Mouse (Mus musculus) limb, embryonic 14.5 days (tissue): Measurements from ENCODE around the gene Sertad2. TPM values are rescaled to one million over a fixed set of nuclear protein-coding genes. Genes with fewer than 3 reads are reported as not detected.

Experiments
- ATAC-seq: fragments of 200-750 bp; cut with Nextera tagmentation; 2 replicates; pipeline ENCODE4 v1.8.0; 2017; ENCODE audit warnings: low read depth, moderate number of reproducible peaks, moderate TSS enrichment; ENCODE audit not compliant: low FRiP score
- DNase-seq: peaks from one replicate; pipeline ENCODE4 v3.0.0-alpha.2; 2015; ENCODE audit warnings: low spot score
- H3K27ac ChIP-seq: fragments of 300-500 bp; sonication (generic); replicated peaks from 2 replicates; pipeline ENCODE4 v1.5.1; 2014; ENCODE audit warnings: low read depth, mild to moderate bottlenecking, low read length, moderate library complexity, mixed read lengths
- H3K27me3 ChIP-seq: fragments of 300-500 bp; sonication (generic); 2 replicates; pipeline ENCODE4 v1.6.1; 2014; ENCODE audit warnings: low read length, mixed read lengths; ENCODE audit not compliant: control insufficient read depth, insufficient read depth
- H3K36me3 ChIP-seq: fragments of 300-500 bp; sonication (generic); 2 replicates; pipeline ENCODE4 v1.6.1; 2014; ENCODE audit warnings: mild to moderate bottlenecking, low read length, moderate library complexity, mixed read lengths; ENCODE audit not compliant: control insufficient read depth, insufficient read depth
- H3K4me1 ChIP-seq: fragments of 300-500 bp; sonication (generic); 2 replicates; pipeline ENCODE4 v1.6.1; 2014; ENCODE audit warnings: antibody characterized with exemption, low read length, mixed read lengths; ENCODE audit not compliant: control insufficient read depth, insufficient read depth
- H3K4me2 ChIP-seq: fragments of 300-500 bp; sonication (generic); replicated peaks from 2 replicates; pipeline ENCODE4 v1.6.1; 2014; ENCODE audit warnings: low read depth, mild to moderate bottlenecking, low read length, moderate library complexity; ENCODE audit not compliant: severe bottlenecking
- H3K4me3 ChIP-seq: fragments of 300-500 bp; sonication (generic); replicated peaks from 2 replicates; pipeline ENCODE4 v1.5.1; 2014; ENCODE audit warnings: low read length
- H3K9ac ChIP-seq: fragments of 300-500 bp; sonication (generic); 2 replicates; pipeline ENCODE4 v1.6.1; 2014; ENCODE audit warnings: mild to moderate bottlenecking, low read depth, low read length, moderate library complexity; ENCODE audit not compliant: severe bottlenecking
- H3K9me3 ChIP-seq: fragments of 300-500 bp; sonication (generic); 2 replicates; pipeline ENCODE4 v1.6.1; 2016; ENCODE audit warnings: low read length; ENCODE audit not compliant: control insufficient read depth
- POLR2A ChIP-seq: fragments of 200-500 bp; IDR thresholded peaks from 2 replicates; pipeline ENCODE4 v1.8.0; 2012; ENCODE audit warnings: inconsistent platforms, mild to moderate bottlenecking, moderate library complexity, borderline replicate concordance; ENCODE audit not compliant: insufficient read depth, insufficient read length; ENCODE audit errors: extremely low read depth
- WGBS: fragments of 180-500 bp; shearing (Covaris S2); extraction: QIAGEN DNeasy Blood & Tissue Kit; methylation state at CpG from one replicate; pipeline ENCODE4 v1.1.7; 2014; 5-methylcytosine and 5-hydroxymethylcytosine counted together
- polyA plus RNA-seq, 2 experiments: library from polyadenylated mRNA; depleted of rRNA in 1 of 2; stranded (reverse) in 1 of 2; unstranded in 1 of 2; fragments of >200 nt; fragmentation: Nextera tagmentation in 1 of 2; extraction: Ambion mirVana in 1 of 2; gene quantifications; 2 replicates each; pipeline versions ENCODE4 v1.2.1 to v1.2.3; 2012 to 2014

The Sertad2 gene
- polyA plus RNA-seq, 2 experiments = 21.1 to 40.1 TPM

- Histone ChIP-seq H3K4me3 (no peak overlapping the region), H3K27ac (0 out of 2 replicates have a peak overlapping the region, but pooled peaks have one; percentile 8), H3K36me3 (no peaks in the 10 kb centered on the region), H3K4me1 (peaks cover 18% of the 10 kb centered on the region; the same call in 1 of the 2 replicates), H3K9me3 (no peaks in the 10 kb centered on the region), H3K27me3 (no peaks in the 10 kb centered on the region), H3K4me2 (no peak overlapping the region), H3K9ac (no peak overlapping the region)
- WGBS = 59% methylated on average over 7 of the region's 7 CpGs
- ATAC-seq = no peak
- no peak for DNase-seq
- TF ChIP-seq POLR2A = no peak
These were observed 62.6 kb downstream of the Sertad2 start for GRCm38 (mm10) chr11:20605613-20606012.

- H3K4me2 ChIP-seq = no peak overlapping the region
- H3K9me3 ChIP-seq = no peaks in the 10 kb centered on the region
- H3K27ac ChIP-seq = no peak overlapping the region
- H3K4me1 ChIP-seq = peaks cover 10% of the 10 kb centered on the region; the same call in 1 of the 2 replicates
- TF ChIP-seq POLR2A = no peak
- H3K36me3 ChIP-seq = no peaks in the 10 kb centered on the region
- DNase-seq (no peak), ATAC-seq (no peak)
- 87% methylated on average over 11 of the region's 11 CpGs for WGBS
- no peaks in the 10 kb centered on the region for H3K27me3 ChIP-seq
- H3K4me3 ChIP-seq = no peak overlapping the region
- H3K9ac ChIP-seq = no peak overlapping the region
These were observed 65.4 kb downstream of the Sertad2 start for GRCm38 (mm10) chr11:20608442-20608841.

- Histone ChIP-seq H3K9ac (no peak overlapping the region), H3K4me2 (no peak overlapping the region), H3K4me1 (no peaks in the 10 kb centered on the region), H3K36me3 (no peaks in the 10 kb centered on the region), H3K9me3 (no peaks in the 10 kb centered on the region), H3K27me3 (no peaks in the 10 kb centered on the region), H3K27ac (no peak overlapping the region), H3K4me3 (no peak overlapping the region)
- 64% methylated on average over 4 of the region's 4 CpGs for WGBS
- no peak for DNase-seq
- ATAC-seq = no peak
- no peak for TF ChIP-seq POLR2A
These were observed 70.2 kb downstream of the Sertad2 start for GRCm38 (mm10) chr11:20613223-20613622.

DNA sequence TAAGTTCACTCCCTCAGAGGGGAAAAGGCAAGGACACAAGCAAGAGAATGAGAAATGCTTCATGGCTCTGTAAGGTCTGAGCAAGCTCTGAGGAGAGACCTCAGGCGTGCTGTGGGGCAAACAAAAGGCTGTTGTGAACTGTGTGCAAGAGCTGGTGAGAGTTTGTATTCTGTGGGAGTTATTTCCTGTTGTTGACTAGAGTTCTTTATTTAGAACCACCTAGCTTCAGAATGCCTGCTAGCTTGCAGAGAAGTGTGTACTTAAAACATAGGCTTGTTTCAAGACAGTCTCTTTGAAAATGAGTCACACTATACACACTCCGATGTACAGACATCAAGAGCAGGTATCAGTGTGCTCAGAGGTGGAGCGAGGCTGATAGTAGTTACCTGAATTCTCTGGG is 73.0 kb downstream of the Sertad2 start:
- DNase-seq = no peak
- H3K27ac ChIP-seq = peak overlapping the region; percentile 52; the same call in 1 of the 2 replicates
- no peak for ATAC-seq

GRCm38 (mm10) chr11:20627146-20627545 is 84.1 kb downstream of the Sertad2 start:
- ATAC-seq (no peak), DNase-seq (no peak)
- no peak overlapping the region for H3K4me2 ChIP-seq
- H3K9ac ChIP-seq = no peak overlapping the region
- TF ChIP-seq POLR2A = no peak
- no peaks in the 10 kb centered on the region for H3K36me3 ChIP-seq
- 82% methylated on average over 2 of the region's 2 CpGs for WGBS
- no peak overlapping the region for H3K27ac ChIP-seq
- peaks cover 2% of the 10 kb centered on the region; the same call in 1 of the 2 replicates for H3K4me1 ChIP-seq
- no peaks in the 10 kb centered on the region for H3K27me3 ChIP-seq
- no peak overlapping the region for H3K4me3 ChIP-seq
- H3K9me3 ChIP-seq = no peaks in the 10 kb centered on the region

More for the DNA sequence above, 73.0 kb downstream of the Sertad2 start:
- Histone ChIP-seq H3K4me1 (no peaks in the 10 kb centered on the region), H3K9ac (no peak overlapping the region), H3K4me3 (no peak overlapping the region), H3K4me2 (no peak overlapping the region), H3K9me3 (no peaks in the 10 kb centered on the region), H3K27me3 (no peaks in the 10 kb centered on the region), H3K36me3 (no peaks in the 10 kb centered on the region)
- 66% methylated on average over 3 of the region's 3 CpGs for WGBS
- no peak for TF ChIP-seq POLR2A

DNA sequence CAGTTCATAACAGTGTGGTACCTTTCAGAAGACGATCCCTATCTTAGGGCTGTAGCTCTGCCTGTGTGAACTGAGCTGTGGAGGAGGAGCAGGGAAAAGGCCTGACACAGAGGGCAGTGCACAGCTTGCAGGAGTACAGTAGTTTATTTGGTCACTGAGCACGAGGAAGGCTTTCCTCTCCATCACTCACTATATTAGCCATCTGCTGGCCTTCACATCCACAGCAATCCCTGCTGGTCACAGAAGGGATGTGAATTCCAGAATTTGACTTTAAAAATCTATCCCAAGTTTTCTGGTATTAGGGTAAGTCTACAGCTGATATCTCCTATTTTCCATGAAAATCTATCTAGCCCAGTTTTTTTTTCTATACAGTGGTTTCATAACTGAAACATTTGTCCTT is 85.2 kb downstream of the Sertad2 start:
- H3K27ac ChIP-seq = no peak overlapping the region

More for the DNA sequence above, 85.2 kb downstream of the Sertad2 start:
- no peak overlapping the region for H3K4me3 ChIP-seq
- no peak overlapping the region for H3K4me2 ChIP-seq
- no peaks in the 10 kb centered on the region for H3K9me3 ChIP-seq
- ATAC-seq (no peak), DNase-seq (no peak)
- 24% methylated on average over 2 of the region's 2 CpGs for WGBS
- H3K9ac ChIP-seq = no peak overlapping the region
- H3K4me1 ChIP-seq = peaks cover 5% of the 10 kb centered on the region; the same call in 1 of the 2 replicates
- no peak for TF ChIP-seq POLR2A
- no peaks in the 10 kb centered on the region for H3K27me3 ChIP-seq
- no peaks in the 10 kb centered on the region for H3K36me3 ChIP-seq
